Mouse (Mus musculus) kidney, adult 2 months (tissue): ENCODE measurements at regions not wholly inside any gene's neighbourhood (a gene's known extent, or its start where the extent isn't known, plus 50 kb on each side); places are given as distances from the start of the nearest gene placed in this dataset.

Experiments used
- CTCF ChIP-seq: fragments of 200-500 bp; conservative IDR thresholded peaks from 2 replicates; pipeline ENCODE4 v1.5.1; 2011; ENCODE audit warnings: low read depth, mild to moderate bottlenecking, control low read depth, low read length, moderate library complexity, mixed read lengths; ENCODE audit not compliant: insufficient read depth, insufficient read length
- POLR2A ChIP-seq: fragments of 200-500 bp; IDR thresholded peaks from one replicate; pipeline ENCODE4 v1.6.1; 2011; ENCODE audit warnings: low read depth, low read length, control low read depth

- TF ChIP-seq POLR2A (no peak), CTCF (no peak)
Observed at GRCm38 (mm10) chr2:108770383-108770782, 510.2 kb upstream of the Kif18a start.
